Mouse (Mus musculus) thymus, adult 2 months (tissue): ENCODE data around the gene Fam189a1.

ENCODE experiments used
- CTCF ChIP-seq: fragments of 200-500 bp; IDR thresholded peaks from 2 replicates; pipeline ENCODE4 v1.5.1; 2012; ENCODE audit warnings: mild to moderate bottlenecking, control low read depth, low read length, moderate library complexity, borderline replicate concordance; ENCODE audit not compliant: control insufficient read depth, poor library complexity, insufficient read depth; ENCODE audit errors: extremely low read depth
- POLR2A ChIP-seq: fragments of 200-500 bp; IDR thresholded peaks from 2 replicates; pipeline ENCODE4 v1.6.1; 2012; ENCODE audit warnings: mild to moderate bottlenecking, low read length, control low read depth, moderate library complexity; ENCODE audit not compliant: control insufficient read depth, poor library complexity, insufficient read depth; ENCODE audit errors: extremely low read depth

DNA sequence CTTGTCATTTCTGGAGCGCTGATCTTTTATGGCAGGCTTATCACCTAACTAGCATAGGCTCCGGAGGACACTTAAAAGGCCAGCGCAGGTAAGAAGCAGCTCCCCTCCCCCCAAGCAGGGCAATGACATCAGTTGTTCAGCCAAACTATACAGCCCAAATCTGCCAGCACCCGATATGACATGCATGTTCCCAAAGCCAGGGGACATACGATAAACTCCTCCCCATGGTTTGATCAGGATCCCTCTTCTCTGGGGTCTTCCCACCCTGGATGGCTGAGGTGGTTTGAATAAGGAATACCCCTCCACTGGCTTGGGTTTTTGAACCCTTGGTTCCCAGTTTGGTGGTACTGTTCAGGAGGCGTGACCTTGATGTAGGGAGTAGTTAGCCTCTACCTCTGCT, 49.7 kb upstream of the Fam189a1 start:
- TF ChIP-seq POLR2A (no peak), CTCF (no peak)
